Mouse (Mus musculus) erythroblast, embryonic 14.5 days (primary cell): Measurements from ENCODE around the gene Dydc2.

Experiments
- GATA1 ChIP-seq: IDR thresholded peaks from 2 replicates; pipeline ENCODE4 v1.6.1; 2012; ENCODE audit warnings: low read length, inconsistent platforms, mixed read lengths
- TAL1 ChIP-seq: IDR thresholded peaks from 3 replicates; pipeline ENCODE4 v1.6.1; 2012; ENCODE audit warnings: low read length, inconsistent platforms, mixed read lengths

DNA sequence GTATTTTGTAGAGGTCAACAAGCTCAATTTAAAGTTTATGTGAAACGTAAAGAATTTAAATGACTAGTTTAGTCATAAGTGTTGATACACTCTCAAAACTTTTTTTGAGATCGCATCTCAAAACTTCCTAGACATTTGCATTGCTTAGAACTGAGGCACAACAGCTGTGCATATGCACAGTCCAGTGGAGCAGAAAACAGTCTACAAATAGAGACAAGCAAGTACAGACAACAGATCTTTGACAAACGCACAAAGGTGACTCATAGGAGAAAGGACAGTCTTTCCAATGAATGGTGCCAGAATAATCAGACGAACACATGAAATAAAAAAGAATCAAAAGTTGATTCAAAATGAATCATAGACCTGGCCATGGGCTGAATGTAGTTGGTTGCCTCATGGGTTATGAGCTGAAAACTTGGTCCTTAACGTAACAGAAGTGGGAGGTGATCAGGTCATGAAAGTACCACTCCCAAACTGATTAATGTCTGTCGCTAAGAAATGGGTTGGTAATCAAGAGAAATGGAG lies 38.0 kb downstream of the Dydc2 start:
- TF ChIP-seq TAL1 = no peak
- no peak for TF ChIP-seq GATA1
